Mouse (Mus musculus): ENCODE measurements around the gene Emg1.

The Emg1 gene

DNA sequence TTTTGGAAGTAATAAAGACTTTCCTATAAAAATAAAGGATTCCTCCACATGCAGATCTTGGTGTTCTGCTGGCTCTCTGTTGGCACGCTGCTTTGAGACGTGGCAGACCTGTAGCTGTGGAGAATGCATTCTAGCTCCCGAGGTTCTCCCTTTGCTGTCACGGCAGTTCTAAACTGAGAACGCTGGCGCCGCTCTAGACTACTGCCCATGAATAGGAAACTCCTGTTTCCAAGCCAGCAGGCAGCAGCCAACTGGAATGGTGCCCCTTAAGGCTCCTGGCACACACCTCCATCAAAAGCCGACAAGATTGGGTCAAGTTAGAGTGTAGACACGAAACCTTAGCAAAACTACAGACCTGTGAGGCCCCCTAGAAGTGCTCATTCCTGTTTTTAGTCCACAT is 38.4 kb downstream of the Emg1 start:
- DNase-seq, result no peak

DNA sequence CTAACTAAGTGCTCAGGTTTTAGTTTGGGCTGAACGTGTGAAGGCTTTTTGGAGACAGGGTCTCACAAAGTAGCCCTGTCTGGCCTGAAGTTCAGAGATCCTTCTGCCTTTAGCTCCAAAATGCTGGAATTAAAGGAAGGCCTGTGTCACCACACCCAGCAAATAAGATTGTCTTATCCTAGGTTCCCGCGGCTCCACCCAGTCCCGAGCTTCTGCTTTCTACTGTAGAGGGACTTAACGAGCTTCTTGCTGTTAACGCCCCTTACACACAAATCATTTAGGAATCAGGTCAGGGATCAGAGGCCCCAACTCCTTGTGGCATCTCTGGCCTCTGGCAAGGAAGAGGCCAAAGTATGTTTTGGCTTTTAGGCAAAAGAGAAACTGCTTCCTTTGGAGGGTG is 39.9 kb downstream of the Emg1 start:
- DNase-seq, result no peak

- DNase-seq, result no peak
Observed at GRCm38 (mm10) chr6:124670281-124670900, 41.6 kb downstream of the Emg1 start.

DNA sequence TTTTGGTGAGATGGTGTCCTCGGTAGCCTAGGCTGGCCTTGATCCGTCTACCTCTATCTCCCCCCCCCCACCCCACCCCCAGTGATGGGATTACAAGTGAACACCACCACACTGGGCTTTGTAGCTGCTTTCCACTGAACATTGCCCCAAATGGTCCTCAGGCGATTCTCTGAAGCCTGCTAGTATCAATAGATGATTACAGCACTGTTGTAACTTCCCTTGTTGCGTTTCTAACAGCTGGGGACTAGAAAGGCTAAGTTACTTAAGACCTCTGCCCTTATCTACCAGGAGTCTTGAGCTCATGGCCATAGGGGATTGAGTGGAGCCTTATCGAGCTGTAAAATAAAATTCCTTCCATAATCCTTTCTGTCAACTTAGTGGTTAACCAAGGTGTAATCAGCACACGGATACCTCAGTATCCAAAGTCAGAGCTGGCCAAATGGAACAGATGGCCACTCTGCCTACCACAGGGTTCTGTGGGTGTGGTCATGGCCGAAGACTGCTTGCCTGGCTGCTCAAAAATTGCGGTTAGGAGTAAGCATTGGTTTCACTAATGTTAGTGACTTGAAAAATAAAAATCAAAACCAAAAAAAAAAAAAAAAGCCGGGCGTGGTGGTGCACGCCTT is 42.6 kb downstream of the Emg1 start:
- no peak for DNase-seq

GRCm38 (mm10) chr6:124665011-124665410 is 47.0 kb downstream of the Emg1 start:
- peak; percentile 31 for DNase-seq

DNA sequence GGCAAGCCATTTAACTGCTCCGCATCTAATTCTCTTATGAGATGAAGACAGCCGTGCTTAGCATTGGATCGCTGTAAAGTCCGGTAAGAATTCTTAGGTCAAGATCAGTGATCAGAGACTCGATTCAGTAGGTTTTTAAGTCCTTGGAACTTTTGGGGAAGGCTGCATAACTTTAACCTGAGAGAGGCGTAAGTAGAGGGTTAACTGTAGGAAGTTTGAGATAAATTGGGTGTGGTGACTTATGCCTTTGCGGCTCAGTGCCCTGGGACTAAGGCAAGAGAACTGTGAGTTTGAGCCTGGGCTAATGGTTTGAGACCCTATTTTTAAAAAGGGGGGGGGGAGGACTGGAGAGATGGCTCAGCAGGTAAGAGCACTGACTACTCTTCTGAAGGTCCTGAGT is 47.7 kb downstream of the Emg1 start:
- DNase-seq, result no peak

DNA sequence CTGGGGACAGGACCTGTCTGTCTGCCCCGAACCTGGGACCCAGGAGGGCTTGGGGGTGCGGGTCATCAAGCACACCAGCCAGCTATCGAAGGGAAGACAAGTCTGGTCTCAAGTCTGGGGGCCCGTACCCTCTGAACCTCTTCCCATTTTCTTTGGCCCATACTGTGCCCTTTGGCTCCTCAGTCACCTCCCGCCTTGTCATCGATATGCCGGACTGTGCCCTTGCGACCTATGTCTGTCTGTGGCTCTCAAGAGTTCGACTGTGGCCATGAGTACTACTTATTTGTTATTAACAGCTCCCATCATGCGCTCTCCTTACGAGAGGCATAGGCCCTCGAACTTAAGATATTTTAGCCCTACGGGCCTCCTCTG is 48.6 kb downstream of the Emg1 start:
- no peak for DNase-seq

- DNase-seq, result peak; percentile 100
Observed at GRCm38 (mm10) chr6:124662477-124663423, 49.2 kb downstream of the Emg1 start, which contains the start of gene Lpcat3. Gene Lpcat3 (plus strand): TSS chr6:124663027.

- no peak for DNase-seq
Observed at GRCm38 (mm10) chr6:124661995-124662394, 50.0 kb downstream of the Emg1 start.

DNA sequence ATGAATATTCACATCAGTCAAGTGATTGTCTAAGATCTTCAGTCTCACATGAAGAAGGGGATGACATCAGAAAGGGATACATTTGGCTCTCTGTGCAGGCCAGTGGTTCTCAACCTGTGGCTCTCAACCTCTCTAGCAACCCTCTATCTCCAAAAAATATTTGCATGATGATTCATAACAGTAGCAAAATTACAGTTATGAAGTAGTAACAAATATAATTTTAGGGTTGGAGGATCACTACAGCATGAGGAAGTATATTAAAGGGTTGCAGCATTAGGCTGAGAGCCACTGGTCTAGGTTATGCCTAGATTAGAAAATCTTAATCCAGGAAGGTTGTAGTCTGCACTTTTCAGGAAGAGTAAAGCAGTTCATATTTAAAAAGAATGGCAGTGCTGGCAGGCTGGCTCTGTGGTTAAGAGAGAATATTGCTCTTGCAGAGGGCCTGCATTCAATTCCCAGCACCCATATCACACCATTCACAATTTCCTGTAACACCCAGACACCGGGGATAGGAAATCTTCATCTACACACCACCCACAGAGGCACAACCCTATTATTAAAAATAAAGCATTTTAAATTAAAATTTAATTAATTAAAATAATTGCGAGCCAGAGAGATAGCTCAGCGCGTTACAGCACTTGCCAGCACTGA is 50.7 kb downstream of the Emg1 start:
- no peak for DNase-seq

- DNase-seq, result no peak
Observed at GRCm38 (mm10) chr6:124658067-124658466, 53.9 kb downstream of the Emg1 start.

- DNase-seq, result no peak
Observed at GRCm38 (mm10) chr6:124655893-124656292, 56.1 kb downstream of the Emg1 start.

Data from thymus, postnatal 14 days (tissue).